Mouse (Mus musculus) brain, embryonic 14.5 days (tissue): ENCODE measurements at regions not wholly inside any gene's neighbourhood (a gene's known extent, or its start where the extent isn't known, plus 50 kb on each side); places are given as distances from the start of the nearest gene placed in this dataset.
A peak's percentile ranks its signal among the peaks of the same experiment; 100 is the strongest.

ENCODE experiments used
- DNase-seq: peaks from one replicate; pipeline ENCODE4 v3.0.0-alpha.2; 2011; ENCODE audit warnings: low read depth
- CTCF ChIP-seq: fragments of 200-500 bp; IDR thresholded peaks from 2 replicates; pipeline ENCODE4 v1.5.1; 2012; ENCODE audit warnings: inconsistent platforms, mild to moderate bottlenecking, moderate library complexity, borderline replicate concordance; ENCODE audit not compliant: insufficient read depth, insufficient read length; ENCODE audit errors: extremely low read depth
- POLR2A ChIP-seq: fragments of 200-500 bp; IDR thresholded peaks from 2 replicates; pipeline ENCODE4 v1.6.1; 2012; ENCODE audit warnings: mild to moderate bottlenecking, inconsistent platforms, borderline replicate concordance; ENCODE audit not compliant: poor library complexity, insufficient read depth, insufficient read length, severe bottlenecking; ENCODE audit errors: extremely low read depth

DNA sequence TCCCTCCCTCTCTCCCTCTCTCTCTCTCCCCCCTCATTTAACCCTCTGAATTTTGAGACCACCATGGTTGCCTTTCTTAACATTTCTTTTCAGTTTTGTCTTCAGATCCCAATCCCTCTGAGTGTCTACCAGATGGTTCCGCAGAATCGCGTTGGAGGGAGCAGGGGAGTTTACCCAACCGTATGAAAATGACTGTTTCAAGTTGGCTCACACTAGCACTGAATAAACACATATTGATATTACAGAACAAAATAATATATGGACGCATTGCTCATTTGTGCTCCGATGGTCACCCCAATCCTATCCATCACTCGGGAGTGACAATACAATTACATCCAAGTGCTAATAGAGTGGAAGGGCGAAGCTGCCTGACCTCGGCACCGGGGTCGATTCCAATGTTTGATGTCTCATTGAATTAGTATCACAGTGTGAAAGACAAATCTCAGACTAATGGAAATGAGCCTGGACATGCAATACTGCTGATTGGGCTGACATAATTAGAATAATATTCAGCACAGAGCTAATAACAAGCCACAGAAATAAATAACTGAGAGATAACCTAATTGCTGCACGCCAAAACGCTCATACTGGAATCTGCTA is 115.3 kb downstream of the Anxa2 start:
- TF ChIP-seq CTCF, result no peak
- no peak for DNase-seq

DNA sequence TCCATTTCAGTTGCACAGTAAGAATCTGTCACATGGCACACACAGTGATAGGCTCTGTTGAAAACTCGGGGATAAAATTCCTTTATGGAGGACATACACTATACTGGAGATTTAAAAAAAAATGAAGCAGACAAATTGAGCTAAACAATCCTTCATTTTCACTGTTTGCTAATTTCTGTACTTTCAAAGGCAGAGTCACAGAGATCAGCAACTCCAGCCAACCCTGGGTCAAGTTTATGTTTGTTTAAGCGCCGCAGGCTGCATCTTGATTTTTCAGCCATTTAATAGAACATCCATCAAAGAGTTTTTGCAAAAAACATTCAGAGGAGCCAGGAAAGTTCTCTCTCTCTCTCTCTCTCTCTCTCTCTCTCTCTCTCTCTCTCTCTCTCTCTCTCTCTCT is 114.8 kb downstream of the Anxa2 start:
- DNase-seq, result no peak
- TF ChIP-seq POLR2A (no peak), CTCF (no peak)

- TF ChIP-seq CTCF (no peak), POLR2A (no peak)
- peak; percentile 29 for DNase-seq
These were observed 113.6 kb downstream of the Anxa2 start for GRCm38 (mm10) chr9:69566996-69567395.

DNA sequence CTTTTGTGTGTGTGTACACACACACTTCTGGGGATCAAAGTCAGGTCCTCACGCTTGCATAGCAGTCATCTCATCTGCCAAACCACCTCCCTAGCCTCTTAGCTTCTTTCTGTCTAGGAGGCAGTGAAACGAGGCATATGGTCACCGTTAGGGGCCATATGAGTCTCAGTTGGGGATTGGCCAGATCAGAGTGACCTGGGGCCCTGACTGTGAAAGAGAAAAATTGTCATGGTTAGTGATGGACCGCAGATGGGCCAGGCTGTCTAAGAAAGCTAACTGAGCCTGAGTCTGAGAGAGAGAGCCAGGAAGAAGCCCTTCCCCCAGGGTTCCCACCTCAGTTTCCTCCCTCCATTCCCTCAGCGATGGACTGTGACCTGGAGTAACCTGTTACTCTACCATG is 89.8 kb downstream of the Anxa2 start:
- TF ChIP-seq POLR2A, result no peak
- no peak for TF ChIP-seq CTCF

More for the DNA sequence above, 89.8 kb downstream of the Anxa2 start:
- no peak for DNase-seq
